Mouse (Mus musculus): ENCODE measurements around the gene Vill. TPM values are rescaled to one million over a fixed set of nuclear protein-coding genes. Genes with fewer than 3 reads are reported as not detected.
A peak's percentile ranks its signal among the peaks of the same experiment; 100 is the strongest.

Vill gene
- polyA plus RNA-seq, 1 experiment from 2014 or later, result 31.6 TPM

GRCm38 (mm10) chr9:119102783-119103113, 50.2 kb downstream of the Vill start:
- H3K4me2 ChIP-seq (replicated peaks; ENCODE audit: low read depth, low read length), result peak overlapping the region; percentile 87
- H3K27ac ChIP-seq (ENCODE audit: low read length), result no peak overlapping the region
- H3K4me1 ChIP-seq (ENCODE audit: control insufficient read depth, insufficient read depth, low read length), result 0 out of 2 replicates have a peak, but pooled peaks cover 4% of the 10 kb centered on the region
- H3K9me3 ChIP-seq (ENCODE audit: control insufficient read depth, low read depth, low read length), result no peaks in the 10 kb centered on the region
- 2% methylated on average over 19 of the region's 19 CpGs for WGBS
- no peaks in the 10 kb centered on the region for H3K27me3 ChIP-seq (ENCODE audit: control insufficient read depth, insufficient read depth, low read length)
- peak overlapping the region; percentile 10; the same call in 1 of the 2 replicates for H3K9ac ChIP-seq (replicated peaks; ENCODE audit: low read depth, low read length)
- peak overlapping the region; percentile 61 for H3K4me3 ChIP-seq (ENCODE audit: low read depth, low read length)
- ATAC-seq (ENCODE audit: insufficient number of reproducible peaks, insufficient read depth, low FRiP score, low read depth), result no peak
- no peaks in the 10 kb centered on the region for H3K36me3 ChIP-seq (ENCODE audit: control insufficient read depth, insufficient read depth, low read length)

GRCm38 (mm10) chr9:119107566-119107965, 55.0 kb downstream of the Vill start:
- no peaks in the 10 kb centered on the region for H3K36me3 ChIP-seq (ENCODE audit: control insufficient read depth, insufficient read depth, low read length)
- 86% methylated on average over 4 of the region's 4 CpGs for WGBS
- no peaks in the 10 kb centered on the region for H3K9me3 ChIP-seq (ENCODE audit: control insufficient read depth, low read depth, low read length)
- no peaks in the 10 kb centered on the region for H3K27me3 ChIP-seq (ENCODE audit: control insufficient read depth, insufficient read depth, low read length)
- no peak overlapping the region for H3K4me2 ChIP-seq (replicated peaks; ENCODE audit: low read depth, low read length)
- H3K4me1 ChIP-seq (ENCODE audit: control insufficient read depth, insufficient read depth, low read length), result peaks cover 13% of the 10 kb centered on the region; the same call in 1 of the 2 replicates
- no peak overlapping the region for H3K4me3 ChIP-seq (ENCODE audit: low read depth, low read length)
- ATAC-seq (ENCODE audit: insufficient number of reproducible peaks, insufficient read depth, low FRiP score, low read depth), result no peak
- H3K9ac ChIP-seq (replicated peaks; ENCODE audit: low read depth, low read length), result no peak overlapping the region
- no peak overlapping the region for H3K27ac ChIP-seq (ENCODE audit: low read length)

- no peak overlapping the region for H3K9ac ChIP-seq (replicated peaks; ENCODE audit: low read depth, low read length)
- no peak overlapping the region for H3K4me2 ChIP-seq (replicated peaks; ENCODE audit: low read depth, low read length)
- H3K4me1 ChIP-seq (ENCODE audit: control insufficient read depth, insufficient read depth, low read length), result peaks cover 13% of the 10 kb centered on the region; the same call in 1 of the 2 replicates
- H3K36me3 ChIP-seq (ENCODE audit: control insufficient read depth, insufficient read depth, low read length), result no peaks in the 10 kb centered on the region
- no peak overlapping the region for H3K4me3 ChIP-seq (ENCODE audit: low read depth, low read length)
- H3K27ac ChIP-seq (ENCODE audit: low read length), result no peak overlapping the region
- no peaks in the 10 kb centered on the region for H3K27me3 ChIP-seq (ENCODE audit: control insufficient read depth, insufficient read depth, low read length)
- ATAC-seq (ENCODE audit: insufficient number of reproducible peaks, insufficient read depth, low FRiP score, low read depth), result no peak
- H3K9me3 ChIP-seq (ENCODE audit: control insufficient read depth, low read depth, low read length), result no peaks in the 10 kb centered on the region
- 55% methylated on average over 12 of the region's 12 CpGs for WGBS
These were observed 57.2 kb downstream of the Vill start for GRCm38 (mm10) chr9:119109685-119110353.

GRCm38 (mm10) chr9:119110640-119111039, 58.1 kb downstream of the Vill start:
- Histone ChIP-seq H3K36me3 (ENCODE audit: control insufficient read depth, insufficient read depth, low read length) (no peaks in the 10 kb centered on the region), H3K9ac (replicated peaks; ENCODE audit: low read depth, low read length) (no peak overlapping the region), H3K4me1 (ENCODE audit: control insufficient read depth, insufficient read depth, low read length) (peaks cover 13% of the 10 kb centered on the region; the same call in 1 of the 2 replicates), H3K4me2 (replicated peaks; ENCODE audit: low read depth, low read length) (no peak overlapping the region), H3K9me3 (ENCODE audit: control insufficient read depth, low read depth, low read length) (no peaks in the 10 kb centered on the region), H3K27ac (ENCODE audit: low read length) (no peak overlapping the region; the same call in 1 of the 2 replicates), H3K27me3 (ENCODE audit: control insufficient read depth, insufficient read depth, low read length) (no peaks in the 10 kb centered on the region), H3K4me3 (ENCODE audit: low read depth, low read length) (no peak overlapping the region)
- WGBS, result 35% methylated on average over 3 of the region's 3 CpGs
- ATAC-seq (ENCODE audit: insufficient number of reproducible peaks, insufficient read depth, low FRiP score, low read depth), result 0 out of 2 replicates have a peak, but pooled peaks have one; percentile 14

GRCm38 (mm10) chr9:119114911-119115310, 62.3 kb downstream of the Vill start:
- Histone ChIP-seq H3K4me2 (replicated peaks; ENCODE audit: low read depth, low read length) (no peak overlapping the region), H3K9ac (replicated peaks; ENCODE audit: low read depth, low read length) (no peak overlapping the region), H3K36me3 (ENCODE audit: control insufficient read depth, insufficient read depth, low read length) (no peaks in the 10 kb centered on the region), H3K4me3 (ENCODE audit: low read depth, low read length) (no peak overlapping the region), H3K4me1 (ENCODE audit: control insufficient read depth, insufficient read depth, low read length) (peaks cover 8% of the 10 kb centered on the region; the same call in 1 of the 2 replicates), H3K9me3 (ENCODE audit: control insufficient read depth, low read depth, low read length) (no peaks in the 10 kb centered on the region), H3K27me3 (ENCODE audit: control insufficient read depth, insufficient read depth, low read length) (no peaks in the 10 kb centered on the region), H3K27ac (ENCODE audit: low read length) (no peak overlapping the region)
- WGBS, result 85% methylated on average over 17 of the region's 17 CpGs
- no peak for ATAC-seq (ENCODE audit: insufficient number of reproducible peaks, insufficient read depth, low FRiP score, low read depth)

- Histone ChIP-seq H3K9ac (replicated peaks; ENCODE audit: low read depth, low read length) (no peak overlapping the region), H3K27ac (ENCODE audit: low read length) (no peak overlapping the region), H3K4me3 (ENCODE audit: low read depth, low read length) (no peak overlapping the region), H3K9me3 (ENCODE audit: control insufficient read depth, low read depth, low read length) (no peaks in the 10 kb centered on the region), H3K27me3 (ENCODE audit: control insufficient read depth, insufficient read depth, low read length) (no peaks in the 10 kb centered on the region), H3K4me2 (replicated peaks; ENCODE audit: low read depth, low read length) (no peak overlapping the region), H3K36me3 (ENCODE audit: control insufficient read depth, insufficient read depth, low read length) (no peaks in the 10 kb centered on the region), H3K4me1 (ENCODE audit: control insufficient read depth, insufficient read depth, low read length) (no peaks in the 10 kb centered on the region)
- 91% methylated on average over 19 of the region's 19 CpGs for WGBS
- ATAC-seq (ENCODE audit: insufficient number of reproducible peaks, insufficient read depth, low FRiP score, low read depth), result no peak
These were observed 67.0 kb downstream of the Vill start for GRCm38 (mm10) chr9:119119409-119120167.

- no peaks in the 10 kb centered on the region for H3K4me1 ChIP-seq (ENCODE audit: control insufficient read depth, insufficient read depth, low read length)
- no peak overlapping the region for H3K4me2 ChIP-seq (replicated peaks; ENCODE audit: low read depth, low read length)
- no peaks in the 10 kb centered on the region for H3K27me3 ChIP-seq (ENCODE audit: control insufficient read depth, insufficient read depth, low read length)
- no peaks in the 10 kb centered on the region for H3K9me3 ChIP-seq (ENCODE audit: control insufficient read depth, low read depth, low read length)
- no peak overlapping the region for H3K4me3 ChIP-seq (ENCODE audit: low read depth, low read length)
- 54% methylated on average over 3 of the region's 3 CpGs for WGBS
- no peak overlapping the region for H3K9ac ChIP-seq (replicated peaks; ENCODE audit: low read depth, low read length)
- no peaks in the 10 kb centered on the region for H3K36me3 ChIP-seq (ENCODE audit: control insufficient read depth, insufficient read depth, low read length)
- no peak for ATAC-seq (ENCODE audit: insufficient number of reproducible peaks, insufficient read depth, low FRiP score, low read depth)
- no peak overlapping the region for H3K27ac ChIP-seq (ENCODE audit: low read length)
These were observed 67.6 kb downstream of the Vill start for GRCm38 (mm10) chr9:119120168-119120560.

All from stomach, embryonic 14.5 days (tissue).